Mouse (Mus musculus) forebrain, embryonic 14.5 days (tissue): ENCODE data around the gene Plce1. TPM values are rescaled to one million over a fixed set of nuclear protein-coding genes. Genes with fewer than 3 reads are reported as not detected.

ENCODE experiments used
- polyA plus RNA-seq: library from polyadenylated mRNA; unstranded; fragments of >200 nt; fragmentation: Nextera tagmentation; extraction: Ambion mirVana; gene quantifications from 2 replicates; pipeline ENCODE4 v1.2.1, GENCODE M21; 2014

The Plce1 gene
- polyA plus RNA-seq, 1 experiment from 2014 or later, result 3.4 TPM

Other genes with a start within 250 kb of the Plce1 start
- gene Lgi1, start 216.6 kb upstream of the Plce1 start, polyA plus RNA-seq, result 8.8 and 13.3 TPM in 2 replicates
- 1.1 and 1.4 TPM in 2 replicates for gene Slc35g1, start 85.1 kb upstream of the Plce1 start, polyA plus RNA-seq